Mouse (Mus musculus) left cerebral cortex, adult 2 months (tissue): ENCODE results near the gene Dtnbp1. TPM values are rescaled to one million over a fixed set of nuclear protein-coding genes. Genes with fewer than 3 reads are reported as not detected.

ENCODE experiments used
- DNase-seq, 2 experiments: peaks; one replicate each; pipeline ENCODE4 v3.0.0; 2021 to 2022; ENCODE audit warnings: low spot score in 2 of 2, mixed read lengths in 1 of 2; ENCODE audit errors: extremely low spot score in 1 of 2
- H3K27ac ChIP-seq: fragments of 200-600 bp; 2 replicates; pipeline ENCODE4 v1.8.1; 2022
- H3K4me3 ChIP-seq: fragments of 200-600 bp; 2 replicates; pipeline ENCODE4 v1.8.1; 2022
- CTCF ChIP-seq: fragments of 200-600 bp; IDR thresholded peaks from 2 replicates; pipeline ENCODE4 v1.8.1; 2022; ENCODE audit warnings: antibody characterized with exemption, mild to moderate bottlenecking, moderate library complexity
- intact Hi-C: fragments of 180-260 bp; cut with DNase I; formaldehyde crosslinking; loops from one replicate; pipeline ENCODE4 v1.15.1; 2025
- total RNA-seq, 2 experiments: library from RNA; stranded (reverse); gene quantifications; 2 replicates each; pipeline ENCODE4 v1.2.3; 2021

The Dtnbp1 gene
- total RNA-seq, 2 experiments from 2014 or later: 90.1 to 93.8 TPM

DNA sequence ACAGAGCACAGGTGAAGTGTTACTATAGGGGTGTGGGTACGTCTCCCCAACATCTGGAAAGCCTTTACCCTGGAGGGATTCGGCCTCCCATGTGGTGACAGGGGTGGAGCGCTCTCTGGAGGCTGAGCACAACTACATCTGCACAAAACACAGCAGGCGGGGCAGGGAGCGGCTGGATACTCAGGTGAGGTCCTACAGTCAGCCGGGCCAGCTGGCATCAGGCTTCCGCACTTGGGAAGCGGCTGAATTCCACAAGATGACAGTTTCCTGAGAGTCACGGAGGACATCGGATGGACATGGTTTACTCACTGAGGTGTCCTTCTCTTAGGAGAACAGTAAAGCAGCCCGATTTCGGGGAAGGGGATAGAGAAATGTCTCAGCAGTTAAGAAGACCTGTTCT is 2.7 kb downstream of the Dtnbp1 start:
- Histone ChIP-seq H3K27ac (no peak overlapping the region), H3K4me3 (no peak overlapping the region)
- no peak for TF ChIP-seq CTCF
- DNase-seq: no peak
- intact Hi-C loops: no loop called here

DNA sequence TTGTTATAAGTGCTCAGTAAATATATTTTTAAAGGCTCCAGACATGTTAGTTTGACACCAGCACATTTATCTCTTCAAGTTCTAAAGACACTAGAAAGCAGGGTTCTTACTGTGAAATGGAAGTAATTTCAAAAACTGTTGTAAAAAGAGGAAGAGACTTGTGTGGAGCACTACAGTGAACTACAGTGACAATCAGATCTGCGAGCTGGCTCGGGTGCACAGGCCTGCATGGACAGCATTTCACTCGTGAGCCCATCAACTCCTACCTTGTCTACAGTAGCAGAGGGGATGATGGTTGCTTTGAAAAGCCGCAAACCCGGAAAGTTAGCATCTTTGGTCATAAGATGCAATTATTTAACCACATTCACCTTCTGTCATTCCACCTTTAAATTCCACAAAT is 5.6 kb downstream of the Dtnbp1 start:
- no peak for DNase-seq
- Histone ChIP-seq H3K27ac (no peak overlapping the region), H3K4me3 (no peak overlapping the region)
- TF ChIP-seq CTCF: no peak
- intact Hi-C loops: no loop called here

DNA sequence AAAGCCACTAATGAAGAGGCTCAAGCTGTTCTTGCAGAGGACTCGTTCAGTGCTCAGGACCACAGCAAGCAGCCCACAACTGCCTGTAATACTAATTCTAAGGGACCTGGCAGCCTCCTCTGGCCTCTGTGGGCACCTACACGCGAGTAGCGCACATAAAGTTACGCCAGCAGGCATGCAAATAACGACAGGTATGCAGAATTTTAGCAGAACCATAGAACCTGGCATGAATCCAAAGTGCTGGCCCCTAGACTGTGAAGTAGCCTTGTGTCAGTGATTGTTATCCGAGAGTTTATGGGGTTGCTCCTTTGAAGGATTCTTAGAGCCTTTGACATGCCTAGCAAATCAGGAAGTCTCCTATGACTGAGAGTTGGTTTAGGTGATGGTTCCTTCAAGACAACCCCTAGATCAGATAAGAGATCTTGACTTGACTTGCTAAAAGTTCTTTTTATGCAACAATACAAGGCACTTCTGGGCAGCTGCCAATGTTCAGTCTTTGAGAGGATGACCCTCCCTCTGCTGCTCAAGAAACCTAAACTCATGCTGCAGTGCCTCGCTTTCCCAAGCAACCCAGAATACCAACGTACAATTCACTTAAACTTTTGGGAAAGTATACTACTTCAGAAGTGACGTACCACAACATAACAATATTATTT is 9.3 kb downstream of the Dtnbp1 start:
- intact Hi-C loops: no loop called here
- TF ChIP-seq CTCF: no peak
- no peak overlapping the region for H3K4me3 ChIP-seq
- H3K27ac ChIP-seq: no peak overlapping the region
- no peak for DNase-seq

DNA sequence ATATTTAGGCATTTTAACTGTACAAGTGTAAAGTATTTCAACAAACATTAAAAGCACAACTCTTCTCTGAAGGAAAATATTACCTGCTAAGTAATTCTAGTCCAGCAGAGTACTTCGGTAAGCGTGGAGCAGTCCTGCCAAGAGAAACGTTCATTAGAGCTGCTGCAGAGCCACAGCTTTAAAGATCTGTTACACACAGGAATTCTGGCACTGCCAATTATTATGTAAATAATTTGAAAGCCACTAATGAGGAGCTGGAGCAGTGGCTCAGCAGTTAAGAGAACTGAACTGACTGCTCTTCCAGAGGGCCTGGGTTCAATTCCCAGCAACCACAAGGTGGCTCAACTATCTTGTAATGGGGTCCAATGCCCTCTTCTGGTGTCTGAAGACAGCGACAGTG is 10.0 kb downstream of the Dtnbp1 start:
- H3K4me3 ChIP-seq: no peak overlapping the region
- no peak overlapping the region for H3K27ac ChIP-seq
- TF ChIP-seq CTCF: no peak
- no peak for DNase-seq
- intact Hi-C loops: no loop called here

DNA sequence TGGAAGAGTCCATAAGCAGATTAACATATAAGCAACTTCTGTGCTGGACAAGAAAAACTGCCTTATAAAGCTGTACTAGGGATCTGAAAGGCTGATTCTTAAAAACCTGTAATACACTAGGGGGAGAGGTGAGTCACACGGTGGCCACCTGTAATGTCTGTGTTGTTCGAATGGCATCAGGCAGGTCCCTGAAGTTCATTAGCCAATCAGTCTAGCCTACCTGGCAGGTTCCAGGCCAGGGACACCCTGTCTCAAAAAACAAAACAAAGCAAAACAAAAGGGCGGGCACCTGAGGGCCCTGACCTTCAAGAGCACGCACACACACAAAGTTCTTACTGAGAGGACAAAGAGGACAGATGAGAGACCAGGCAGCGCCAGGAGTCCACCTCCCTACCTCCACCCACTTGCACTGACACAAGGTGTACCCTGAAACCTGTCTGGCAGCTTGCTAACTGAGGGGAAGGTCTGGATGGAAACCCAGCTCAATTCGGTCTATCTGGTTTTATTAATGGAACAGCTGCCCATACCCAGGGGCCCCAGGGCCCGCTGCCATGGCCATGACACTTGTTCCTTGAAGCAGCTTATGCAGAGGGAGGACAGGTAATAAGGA is 11.8 kb downstream of the Dtnbp1 start:
- intact Hi-C loops: no loop called here
- H3K4me3 ChIP-seq: no peak overlapping the region
- DNase-seq: no peak
- H3K27ac ChIP-seq: no peak overlapping the region
- no peak for TF ChIP-seq CTCF

DNA sequence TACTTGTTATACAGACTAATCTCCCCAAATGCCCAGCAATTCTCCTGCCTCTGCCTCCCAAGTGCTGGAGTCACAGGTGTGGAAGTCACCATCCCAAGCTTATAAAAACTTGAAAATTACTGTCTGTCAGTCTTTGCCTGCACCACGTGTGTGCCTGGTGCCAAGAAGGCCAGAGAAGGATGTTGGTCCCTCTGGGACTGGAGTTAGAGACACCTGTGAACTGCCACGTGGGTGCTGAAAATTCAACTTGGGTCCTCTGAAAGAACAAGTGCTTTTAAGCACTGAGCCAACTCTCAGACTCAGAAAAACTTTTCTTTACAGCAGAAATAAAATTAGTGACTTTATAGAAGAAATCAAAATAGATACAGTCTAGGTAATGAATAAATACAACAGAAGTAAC is 15.6 kb downstream of the Dtnbp1 start:
- H3K4me3 ChIP-seq: no peak overlapping the region
- TF ChIP-seq CTCF: no peak
- intact Hi-C loops: no loop called here
- no peak for DNase-seq
- no peak overlapping the region for H3K27ac ChIP-seq

DNA sequence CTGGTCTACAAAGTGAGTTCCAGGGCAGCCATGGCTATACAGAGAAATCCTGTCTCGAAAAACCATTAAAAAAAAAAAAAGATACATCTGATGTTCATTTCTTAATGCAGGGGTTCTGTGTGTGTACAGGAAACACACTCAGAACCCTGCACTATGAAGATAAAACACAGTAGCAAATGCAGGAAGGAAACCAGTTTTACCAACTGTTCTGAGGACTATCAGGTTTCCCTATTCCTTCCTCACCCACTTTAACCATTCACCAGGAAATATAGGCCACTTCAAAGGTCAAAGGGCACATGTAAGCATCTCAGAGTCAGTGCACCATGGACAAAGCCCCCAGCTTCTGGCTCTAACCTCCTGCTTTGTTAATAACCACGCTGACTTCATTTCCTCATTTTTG is 16.6 kb downstream of the Dtnbp1 start:
- H3K4me3 ChIP-seq: no peak overlapping the region
- no peak overlapping the region for H3K27ac ChIP-seq
- intact Hi-C loops: no loop called here
- DNase-seq: no peak
- no peak for TF ChIP-seq CTCF

DNA sequence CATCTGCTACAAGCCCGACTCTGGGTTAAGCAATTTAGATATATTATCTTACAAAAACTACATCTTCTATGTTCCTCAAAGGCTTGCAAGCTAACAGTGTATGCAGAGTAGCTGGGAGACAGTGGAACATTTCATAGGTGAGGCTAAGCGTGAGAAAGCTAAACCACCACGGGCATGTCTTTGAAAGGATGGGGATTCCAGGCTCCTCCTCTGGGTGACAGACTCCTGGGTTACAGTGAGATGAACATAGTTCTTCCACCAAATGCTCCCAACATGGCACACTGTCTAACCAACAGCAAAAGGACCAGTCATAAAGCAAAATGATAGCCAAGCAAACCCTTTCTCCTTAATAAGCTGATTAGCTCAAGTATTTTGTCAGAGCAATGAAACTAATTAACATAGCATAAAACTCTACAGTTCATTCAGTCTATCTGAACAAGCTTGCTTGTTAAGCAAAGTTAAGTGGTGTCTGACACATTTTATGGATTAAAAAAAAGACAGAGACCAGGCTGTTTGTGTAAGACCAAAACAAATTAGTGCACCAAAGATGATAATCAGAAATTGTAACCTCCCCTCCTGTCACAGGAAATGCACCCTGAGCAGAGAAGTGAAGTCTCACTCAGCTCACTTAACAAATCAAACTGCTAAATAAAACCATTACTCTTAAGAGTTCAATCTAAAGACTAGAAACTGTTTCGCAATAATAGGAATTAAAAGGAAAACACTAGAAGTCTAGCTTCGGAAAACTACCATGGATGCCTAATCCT is 18.1 kb downstream of the Dtnbp1 start:
- no peak for TF ChIP-seq CTCF
- H3K27ac ChIP-seq: no peak overlapping the region
- intact Hi-C loops: no loop called here
- no peak for DNase-seq
- no peak overlapping the region for H3K4me3 ChIP-seq

DNA sequence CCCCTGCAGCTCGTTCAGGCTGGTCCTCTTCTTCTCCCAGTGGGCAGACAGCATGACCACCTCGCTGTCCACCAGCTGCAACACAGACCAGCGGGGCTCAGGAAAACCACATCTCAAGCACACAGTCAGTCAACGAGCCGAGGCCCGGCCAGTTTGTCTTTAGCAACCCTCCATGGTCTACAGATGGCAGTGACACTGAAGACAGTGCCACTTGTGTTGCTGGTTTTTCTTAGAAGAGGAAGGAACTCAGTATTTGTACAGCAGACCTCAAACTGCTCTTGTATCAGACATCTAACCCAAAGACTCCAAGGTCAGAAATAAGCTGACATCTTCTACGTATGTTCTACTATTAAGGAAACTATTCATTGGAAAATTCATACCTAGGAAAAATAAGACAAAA is 19.1 kb downstream of the Dtnbp1 start:
- intact Hi-C loops: no loop called here
- Histone ChIP-seq H3K27ac (no peak overlapping the region), H3K4me3 (no peak overlapping the region)
- no peak for DNase-seq
- TF ChIP-seq CTCF: no peak

DNA sequence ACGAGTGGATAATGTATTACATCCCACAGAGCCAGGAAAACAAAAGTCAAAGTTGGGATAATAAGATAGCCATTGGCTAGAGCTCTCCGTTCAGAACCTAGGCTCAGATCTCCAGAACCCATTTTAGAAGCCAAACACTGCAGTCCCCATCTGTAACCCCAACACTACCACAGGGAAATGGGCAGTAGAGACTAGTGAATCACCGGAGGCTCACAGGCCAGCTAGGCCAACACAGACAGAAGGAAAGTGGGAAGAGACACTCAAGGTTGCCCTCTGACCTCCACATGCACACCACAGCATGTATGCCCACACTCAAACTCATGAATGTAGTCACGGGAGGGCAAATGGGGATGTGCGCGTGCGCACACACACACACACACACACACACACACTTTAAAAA is 22.5 kb downstream of the Dtnbp1 start:
- H3K27ac ChIP-seq: no peak overlapping the region
- TF ChIP-seq CTCF: no peak
- DNase-seq: no peak
- intact Hi-C loops: loop anchor here (5.0 to 10.0 kb wide), 3 partner anchors 145 to 245 kb away; no protein-coding TSS in a partner anchor
- H3K4me3 ChIP-seq: no peak overlapping the region

DNA sequence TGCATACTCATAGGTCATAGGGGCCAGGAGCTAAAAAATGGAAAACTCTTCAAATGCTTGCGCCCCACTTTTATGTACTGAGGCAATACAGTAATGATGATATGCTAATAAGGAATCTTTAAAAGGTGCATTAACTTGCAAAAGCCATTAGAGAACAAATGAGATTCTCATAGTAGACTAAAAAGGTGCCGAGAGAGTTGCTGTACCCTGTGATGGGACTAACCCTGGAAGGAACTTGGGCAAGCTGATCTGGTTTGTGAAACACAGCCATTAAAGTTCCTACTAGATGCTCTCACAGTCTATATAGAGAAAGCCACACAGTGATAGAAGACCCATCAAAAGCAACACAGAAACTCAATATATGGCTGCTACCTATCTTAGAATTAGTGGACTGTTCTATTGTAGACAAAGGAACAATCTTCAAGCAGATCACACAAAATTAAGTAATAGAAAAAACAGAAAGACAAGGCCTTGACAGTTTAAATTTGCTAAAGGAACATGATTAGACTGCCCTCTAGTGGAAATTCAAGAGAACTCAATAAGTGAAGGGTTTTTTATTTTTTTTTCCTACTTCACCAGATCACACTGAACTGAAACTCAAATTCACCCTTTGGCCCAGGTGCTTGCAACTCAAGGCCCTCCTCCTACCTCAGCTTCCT is 24.3 kb downstream of the Dtnbp1 start:
- intact Hi-C loops: loop anchor here (2.0 to 10.0 kb wide), 4 partner anchors 143 to 1183 kb away; no protein-coding TSS in a partner anchor
- peak; percentile 85 for TF ChIP-seq CTCF
- Histone ChIP-seq H3K27ac (no peak overlapping the region), H3K4me3 (no peak overlapping the region)
- no peak for DNase-seq

DNA sequence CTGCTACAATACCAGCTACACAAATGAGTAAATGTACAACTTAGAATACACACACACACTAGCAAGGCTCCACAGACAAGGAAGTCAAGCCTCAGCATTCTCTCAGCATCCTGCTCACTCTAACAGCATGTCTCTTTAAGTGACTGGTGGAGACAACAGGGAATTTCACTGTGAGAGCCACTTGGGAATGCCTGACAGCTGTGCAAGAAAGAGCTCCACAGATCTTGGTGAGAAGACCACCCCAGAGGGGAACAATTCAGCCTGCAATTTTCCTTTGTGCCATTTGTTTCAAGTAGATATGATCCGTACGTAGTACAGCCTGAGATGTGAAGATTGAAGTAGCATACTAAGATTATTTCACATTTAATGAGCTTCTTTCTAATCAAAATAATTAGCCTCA is 24.9 kb downstream of the Dtnbp1 start:
- Histone ChIP-seq H3K4me3 (no peak overlapping the region), H3K27ac (no peak overlapping the region)
- TF ChIP-seq CTCF: no peak
- intact Hi-C loops: loop anchor here (2.0 to 10.0 kb wide), 4 partner anchors 142 to 1182 kb away; no protein-coding TSS in a partner anchor
- DNase-seq: no peak
